Mouse (Mus musculus) limb, embryonic 13.5 days (tissue): ENCODE results near the gene Ptges2. TPM values are rescaled to one million over a fixed set of nuclear protein-coding genes. Genes with fewer than 3 reads are reported as not detected.
A peak's percentile ranks its signal among the peaks of the same experiment; 100 is the strongest.

Source experiments
- ATAC-seq: fragments of 200-750 bp; cut with Nextera tagmentation; 2 replicates; pipeline ENCODE4 v1.8.0; 2017; ENCODE audit warnings: low read depth, moderate number of reproducible peaks, moderate TSS enrichment; ENCODE audit not compliant: low FRiP score
- H3K27ac ChIP-seq: fragments of 300-500 bp; sonication (generic); 2 replicates; pipeline ENCODE4 v1.5.1; 2015; ENCODE audit warnings: inconsistent platforms, mild to moderate bottlenecking, moderate library complexity
- H3K27me3 ChIP-seq: fragments of 300-500 bp; sonication (generic); 2 replicates; pipeline ENCODE4 v1.6.1; 2015; ENCODE audit warnings: mild to moderate bottlenecking, inconsistent platforms
- H3K36me3 ChIP-seq: fragments of 300-500 bp; sonication (generic); 2 replicates; pipeline ENCODE4 v1.6.1; 2015; ENCODE audit warnings: inconsistent platforms, mild to moderate bottlenecking, moderate library complexity
- H3K4me1 ChIP-seq: fragments of 300-500 bp; sonication (generic); 2 replicates; pipeline ENCODE4 v1.6.1; 2015; ENCODE audit warnings: inconsistent platforms
- H3K4me2 ChIP-seq: fragments of 300-500 bp; sonication (generic); replicated peaks from 2 replicates; pipeline ENCODE4 v1.6.1; 2015; ENCODE audit warnings: inconsistent platforms, mild to moderate bottlenecking, moderate library complexity
- H3K4me3 ChIP-seq: fragments of 300-500 bp; sonication (generic); 2 replicates; pipeline ENCODE4 v1.5.1; 2015; ENCODE audit warnings: moderate library complexity, mild to moderate bottlenecking, inconsistent platforms
- H3K9ac ChIP-seq: fragments of 300-500 bp; sonication (generic); 2 replicates; pipeline ENCODE4 v1.6.1; 2015; ENCODE audit warnings: mild to moderate bottlenecking, inconsistent platforms
- H3K9me3 ChIP-seq: fragments of 300-500 bp; sonication (generic); 2 replicates; pipeline ENCODE4 v1.6.1; 2016; ENCODE audit warnings: inconsistent platforms
- WGBS: fragments of 180-500 bp; shearing (Covaris S2); methylation state at CpG from one replicate; pipeline ENCODE4 v1.1.7; 2015; 5-methylcytosine and 5-hydroxymethylcytosine counted together
- polyA plus RNA-seq: library from polyadenylated mRNA; unstranded; fragments of >200 nt; fragmentation: Nextera tagmentation; extraction: Ambion mirVana; gene quantifications from 2 replicates; pipeline ENCODE4 v1.2.1, GENCODE M21; 2015

Gene Ptges2
- polyA plus RNA-seq, 1 experiment from 2014 or later = 29.8 TPM

DNA sequence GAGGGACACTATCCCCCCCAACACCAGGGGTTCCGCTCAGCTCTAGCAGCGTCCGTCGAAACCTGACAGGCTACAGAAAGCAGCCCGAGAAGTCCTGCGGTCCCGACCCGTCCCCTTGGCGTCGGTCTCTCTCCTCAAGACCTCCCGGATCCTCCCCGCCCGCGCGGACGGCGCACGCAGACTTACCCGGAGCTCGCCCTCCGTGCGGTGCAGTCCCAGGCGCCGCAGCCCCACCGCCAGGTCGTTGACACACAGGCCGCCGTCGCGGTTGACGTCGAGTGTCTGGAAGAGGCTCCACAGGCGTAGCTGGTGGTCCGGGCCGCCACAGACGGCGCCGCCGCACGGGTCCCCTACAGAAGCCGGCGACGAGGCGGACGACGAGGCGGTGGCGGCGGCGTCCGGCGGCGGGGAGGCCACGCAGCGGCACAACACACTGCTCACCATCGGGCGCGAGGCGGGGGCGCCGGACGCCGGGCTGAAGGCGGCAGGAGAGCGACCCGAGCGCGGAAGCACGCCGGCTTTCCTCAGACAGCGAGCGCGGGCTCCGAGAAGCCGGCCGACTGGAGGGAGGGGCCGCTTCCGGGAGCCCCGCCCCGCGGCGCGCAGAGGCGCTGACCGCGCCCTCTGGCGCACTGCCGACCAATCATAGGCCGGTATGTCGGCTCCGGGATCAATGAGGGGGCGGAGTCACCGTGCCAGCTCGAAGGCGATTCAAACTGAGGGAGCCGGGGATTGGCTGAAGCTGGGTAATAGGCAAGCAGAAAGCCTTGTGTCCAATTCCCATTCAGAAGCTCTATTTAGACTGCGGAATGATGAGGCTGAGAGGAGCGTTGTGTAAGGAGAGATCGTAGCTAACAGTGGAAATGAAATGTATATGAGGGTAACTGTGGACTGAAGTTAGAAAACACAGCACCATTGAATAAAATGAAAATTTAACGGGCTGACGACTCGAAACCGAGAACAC is 55.5 kb downstream of the Ptges2 start, which contains the start of gene Slc25a25:
Gene Slc25a25 (minus strand): TSS at position 565 of the 964 bp plus-strand sequence.
- Histone ChIP-seq H3K4me1 (peaks cover 49% of the 10 kb centered on the region), H3K27me3 (no peaks in the 10 kb centered on the region), H3K27ac (peak within 1 kb of the TSS; percentile 94), H3K9ac (peak within 1 kb of the TSS; percentile 81), H3K4me2 (peak within 1 kb of the TSS; percentile 84), H3K4me3 (peak within 1 kb of the TSS; percentile 86), H3K36me3 (peaks cover 16% of the 10 kb centered on the region), H3K9me3 (no peaks in the 10 kb centered on the region)
- under 1% methylated on average over 91 of the region's 103 CpGs for WGBS
- ATAC-seq = peak; percentile 88

DNA sequence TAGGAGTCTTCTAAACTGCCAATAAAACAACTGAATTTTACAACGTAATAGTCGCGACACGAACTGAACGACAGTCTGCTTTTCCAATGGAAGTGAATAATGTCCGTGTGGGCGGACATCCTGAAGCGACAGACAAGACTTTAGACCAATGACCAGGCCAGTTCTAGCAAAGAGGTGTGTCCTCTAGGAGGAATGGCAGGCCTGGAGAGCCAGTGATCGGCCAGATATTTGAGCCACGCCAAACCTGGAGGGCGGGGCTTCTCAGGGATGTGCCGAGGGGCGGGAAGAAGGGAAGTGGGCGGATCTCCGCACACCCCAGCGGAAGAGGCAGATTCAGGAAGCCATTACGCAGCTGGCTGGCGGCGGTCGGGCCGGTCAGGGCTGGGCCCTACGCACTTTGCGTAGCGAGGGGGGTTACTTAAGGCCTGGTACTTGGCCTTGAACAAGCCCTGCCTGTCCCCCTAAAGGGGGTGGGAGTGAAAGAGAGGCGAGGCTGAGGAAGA is 56.2 kb downstream of the Ptges2 start:
- Histone ChIP-seq H3K4me1 (peaks cover 48% of the 10 kb centered on the region), H3K4me2 (peak overlapping the region; percentile 84), H3K27me3 (no peaks in the 10 kb centered on the region), H3K4me3 (peak overlapping the region; percentile 86), H3K27ac (peak overlapping the region; percentile 94), H3K9me3 (no peaks in the 10 kb centered on the region), H3K9ac (peak overlapping the region; percentile 50; the same call in 1 of the 2 replicates), H3K36me3 (peaks cover 22% of the 10 kb centered on the region)
- under 1% methylated on average over 25 of the region's 25 CpGs for WGBS
- peak; percentile 95 for ATAC-seq

DNA sequence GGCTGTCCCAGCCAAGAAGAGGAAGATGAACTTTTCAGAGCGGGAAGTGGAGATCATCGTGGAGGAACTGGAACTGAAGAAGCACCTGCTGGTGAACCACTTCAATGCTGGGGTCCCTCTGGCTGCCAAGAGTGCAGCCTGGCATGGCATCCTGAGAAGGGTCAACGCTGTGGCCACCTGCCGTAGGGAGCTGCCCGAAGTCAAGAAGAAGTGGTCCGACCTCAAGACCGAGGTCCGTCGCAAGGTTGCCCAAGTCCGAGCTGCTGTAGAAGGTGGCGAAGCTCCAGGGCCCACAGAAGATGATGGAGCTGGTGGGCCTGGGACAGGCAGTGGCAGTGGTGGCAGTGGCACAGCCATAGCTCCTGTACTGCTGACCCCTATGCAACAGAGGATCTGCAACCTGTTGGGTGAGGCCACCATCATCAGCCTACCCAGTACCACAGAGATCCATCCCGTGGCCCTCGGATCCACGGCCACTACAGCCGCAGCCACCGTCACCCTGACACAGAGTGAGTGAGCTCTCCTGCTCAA is 56.8 kb downstream of the Ptges2 start:
- Histone ChIP-seq H3K4me2 (peak overlapping the region; percentile 84), H3K9ac (no peak overlapping the region), H3K27ac (peak overlapping the region; percentile 55; the same call in 1 of the 2 replicates), H3K36me3 (peaks cover 22% of the 10 kb centered on the region), H3K4me1 (peaks cover 42% of the 10 kb centered on the region), H3K27me3 (no peaks in the 10 kb centered on the region), H3K9me3 (no peaks in the 10 kb centered on the region), H3K4me3 (peak overlapping the region; percentile 86)
- no peak for ATAC-seq
- 96% methylated on average over 16 of the region's 16 CpGs for WGBS

DNA sequence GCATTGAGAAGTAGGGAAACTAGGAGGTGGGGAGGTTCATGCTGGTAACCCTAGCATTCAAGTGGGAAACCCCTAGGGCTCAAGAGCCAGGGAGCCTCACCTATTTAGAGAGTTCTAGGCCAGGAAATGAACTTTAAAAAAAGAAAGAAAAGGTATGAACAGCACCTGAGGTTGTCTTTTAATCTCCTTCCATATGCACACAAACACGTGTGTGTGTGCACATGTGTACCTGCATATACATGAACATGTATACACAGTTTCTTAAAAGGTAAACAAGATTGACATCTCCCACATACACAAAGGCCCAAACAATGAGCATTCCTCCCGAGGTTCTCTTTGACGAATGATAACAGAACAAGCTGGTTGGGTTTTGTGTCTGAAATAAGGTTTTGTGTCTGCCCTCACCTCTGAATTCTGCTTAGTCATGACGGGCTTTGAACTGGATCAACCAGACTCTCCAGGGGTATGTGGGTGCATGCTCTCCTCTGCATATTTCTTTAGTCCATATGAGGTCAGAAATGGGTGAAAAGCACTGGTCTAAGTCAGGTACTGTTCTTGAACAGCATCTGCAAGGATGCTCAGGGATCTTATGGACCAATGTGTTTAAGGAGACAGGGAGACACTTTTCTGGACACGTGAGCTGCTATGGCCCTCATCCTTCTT is 58.1 kb downstream of the Ptges2 start:
- H3K9ac ChIP-seq = no peak overlapping the region
- 82% methylated on average over 5 of the region's 5 CpGs for WGBS
- peak overlapping the region; percentile 2 for H3K4me2 ChIP-seq
- H3K36me3 ChIP-seq = peaks cover 22% of the 10 kb centered on the region
- peaks cover 36% of the 10 kb centered on the region for H3K4me1 ChIP-seq
- no peaks in the 10 kb centered on the region for H3K27me3 ChIP-seq
- no peak for ATAC-seq
- H3K4me3 ChIP-seq = no peak overlapping the region
- no peak overlapping the region for H3K27ac ChIP-seq
- no peaks in the 10 kb centered on the region for H3K9me3 ChIP-seq

DNA sequence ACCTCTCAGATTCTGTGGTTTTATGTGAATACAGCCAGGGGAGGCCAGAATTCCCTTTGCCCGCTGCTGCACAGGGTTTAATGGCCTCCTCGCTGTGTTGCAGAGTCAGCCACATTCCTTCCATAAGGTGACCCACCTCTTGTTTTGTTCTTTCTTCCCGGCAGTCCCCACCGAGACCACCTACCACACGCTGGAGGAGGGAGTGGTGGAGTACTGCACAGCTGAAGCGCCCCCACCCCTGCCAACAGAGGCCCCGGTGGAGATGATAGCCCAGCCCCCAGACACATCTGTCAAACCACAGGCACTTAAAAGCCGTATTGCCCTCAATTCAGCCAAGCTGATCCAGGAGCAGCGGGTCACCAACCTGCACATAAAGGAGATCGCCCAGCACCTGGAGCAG is 58.9 kb downstream of the Ptges2 start:
- no peak for ATAC-seq
- H3K9me3 ChIP-seq = no peaks in the 10 kb centered on the region
- H3K4me2 ChIP-seq = no peak overlapping the region
- H3K9ac ChIP-seq = no peak overlapping the region
- no peaks in the 10 kb centered on the region for H3K27me3 ChIP-seq
- peaks cover 36% of the 10 kb centered on the region for H3K4me1 ChIP-seq
- 63% methylated on average over 10 of the region's 10 CpGs for WGBS
- H3K36me3 ChIP-seq = peaks cover 22% of the 10 kb centered on the region
- H3K27ac ChIP-seq = no peak overlapping the region
- no peak overlapping the region for H3K4me3 ChIP-seq

DNA sequence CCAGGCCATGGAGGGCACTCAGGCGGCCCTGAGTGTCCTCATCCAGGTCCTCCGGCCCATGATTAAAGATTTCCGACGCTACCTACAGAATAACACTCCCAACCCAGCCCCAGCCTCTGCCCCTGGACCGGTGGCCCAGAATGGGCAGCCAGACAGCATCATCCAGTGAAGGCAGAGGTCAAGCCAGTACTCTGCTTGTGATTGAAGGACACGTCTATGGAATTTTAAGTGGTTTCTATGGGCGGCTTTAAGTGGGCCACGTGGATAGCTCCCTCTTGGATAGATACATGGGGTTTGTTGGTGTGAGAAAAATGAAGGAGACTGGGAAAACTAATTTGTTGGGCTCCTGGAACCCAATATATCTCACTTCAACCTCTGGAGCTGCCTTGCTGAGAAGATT is 59.4 kb downstream of the Ptges2 start:
- 91% methylated on average over 8 of the region's 8 CpGs for WGBS
- ATAC-seq = no peak
- Histone ChIP-seq H3K36me3 (peaks cover 22% of the 10 kb centered on the region), H3K4me3 (no peak overlapping the region), H3K9ac (no peak overlapping the region), H3K27ac (0 out of 2 replicates have a peak overlapping the region, but pooled peaks have one; percentile 6), H3K4me1 (peaks cover 31% of the 10 kb centered on the region), H3K4me2 (no peak overlapping the region), H3K9me3 (no peaks in the 10 kb centered on the region), H3K27me3 (no peaks in the 10 kb centered on the region)

Other genes starting within 250 kb of the Ptges2 start
- 49.0 and 52.7 TPM in 2 replicates for gene Prrc2b, start 244.8 kb upstream of the Ptges2 start, polyA plus RNA-seq
- 27.3 and 28.0 TPM in 2 replicates for gene Pomt1, start 159.3 kb upstream of the Ptges2 start, polyA plus RNA-seq
- gene Uck1, start 135.7 kb upstream of the Ptges2 start, polyA plus RNA-seq = 69.7 and 75.1 TPM in 2 replicates
- 27.1 and 28.2 TPM in 2 replicates for gene Golga2, start 108.5 kb upstream of the Ptges2 start, polyA plus RNA-seq
- gene Swi5, start 107.8 kb upstream of the Ptges2 start, polyA plus RNA-seq = 451 and 463 TPM in 2 replicates
- gene Ciz1, start 43.6 kb upstream of the Ptges2 start, polyA plus RNA-seq = 49.8 and 54.9 TPM in 2 replicates
- gene Dnm1, start 42.6 kb upstream of the Ptges2 start, polyA plus RNA-seq = 32.4 and 32.5 TPM in 2 replicates
- 45.8 and 48.7 TPM in 2 replicates for gene 1110008P14Rik, start 14.0 kb upstream of the Ptges2 start, polyA plus RNA-seq
- 0.27 and 0.36 TPM in 2 replicates for gene Lcn2, start 7.6 kb upstream of the Ptges2 start, polyA plus RNA-seq
- 5.7 and 5.9 TPM in 2 replicates for gene Naif1, start 54.6 kb downstream of the Ptges2 start, polyA plus RNA-seq
- 22.8 and 22.9 TPM in 2 replicates for gene Slc25a25, start 55.5 kb downstream of the Ptges2 start, polyA plus RNA-seq
- 10.4 and 10.9 TPM in 2 replicates for gene Fam102a, start 139.4 kb downstream of the Ptges2 start, polyA plus RNA-seq
- gene Dpm2, start 175.0 kb downstream of the Ptges2 start, polyA plus RNA-seq = 111 and 118 TPM in 2 replicates
- gene Pip5kl1, start 178.9 kb downstream of the Ptges2 start, polyA plus RNA-seq = 1.8 and 2.5 TPM in 2 replicates
- gene 9430097D07Rik, start 179.8 kb downstream of the Ptges2 start, polyA plus RNA-seq = 0.19 and 0.23 TPM in 2 replicates
- gene St6galnac4, start 191.2 kb downstream of the Ptges2 start, polyA plus RNA-seq = 37.2 and 39.5 TPM in 2 replicates
- 29.5 and 29.7 TPM in 2 replicates for gene St6galnac6, start 203.8 kb downstream of the Ptges2 start, polyA plus RNA-seq
- gene Ak1, start 225.9 kb downstream of the Ptges2 start, polyA plus RNA-seq = 42.0 and 49.8 TPM in 2 replicates